Mouse (Mus musculus) Patski (cell line): ENCODE measurements around the gene Cldn7. TPM values are rescaled to one million over a fixed set of nuclear protein-coding genes. Genes with fewer than 3 reads are reported as not detected.
A peak's percentile ranks its signal among the peaks of the same experiment; 100 is the strongest.

ENCODE experiments used
- ATAC-seq: fragments of 100-300 bp; one replicate; pipeline ENCODE4 v1.8.0; 2021
- CTCF ChIA-PET: fragments of 350-600 bp; sonication (Branson Sonifier 250); formaldehyde crosslinking; loops from one replicate; lab custom pipeline; 2022; ENCODE audit warnings: inconsistent platforms; lab: Charles Lee
- POLR2A ChIA-PET: fragments of 350-600 bp; sonication (Branson Sonifier 250); formaldehyde crosslinking; loops from one replicate; lab custom pipeline; 2022; ENCODE audit warnings: antibody characterized with exemption, inconsistent platforms; lab: Charles Lee
- DNase-seq: peaks from one replicate; pipeline ENCODE4 v3.0.0-alpha.2; 2011; ENCODE audit warnings: low read depth, low spot score
- H3K27me3 ChIP-seq: fragments of 371-371 bp; one replicate; pipeline ENCODE4 v1.5.1; 2021
- CTCF ChIP-seq: fragments of 100-300 bp; IDR thresholded peaks from one replicate; pipeline ENCODE4 v1.5.1; 2021
- in situ Hi-C: fragments of 300-500 bp; cut with MboI; formaldehyde crosslinking; loops from 3 replicates; pipeline ENCODE4 v1.11.1; 2018; ENCODE audit warnings: low pct_unique_long_range_greater_than_20kb, mixed read lengths
- polyA plus RNA-seq: library from polyadenylated mRNA; unstranded; gene quantifications from one replicate; pipeline ENCODE4 v1.2.3, GENCODE M21; 2021

Cldn7 gene
- polyA plus RNA-seq, 1 experiment from 2014 or later, result not detected

DNA sequence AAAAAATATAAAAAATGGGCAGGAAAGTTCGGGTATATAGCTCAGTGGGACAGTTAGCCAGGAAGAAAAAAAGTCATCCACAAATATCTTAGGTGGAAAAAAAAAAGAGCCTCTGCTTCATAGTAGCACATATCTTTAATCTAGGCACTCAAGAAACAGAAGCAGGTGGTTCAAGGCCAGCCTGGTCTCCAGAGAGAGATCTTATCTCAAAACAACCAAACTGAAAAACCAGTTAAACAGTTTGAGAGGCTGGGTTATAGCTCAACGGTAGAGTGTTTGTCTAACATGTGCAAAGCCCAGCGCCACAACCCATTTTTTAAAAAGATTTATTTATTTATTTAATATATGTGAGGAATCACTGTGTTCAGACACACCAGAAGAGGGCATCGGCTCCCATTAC lies 31.5 kb upstream of the Cldn7 start:
- ATAC-seq (no peak), DNase-seq (no peak)
- CTCF ChIA-PET, result interaction anchor here (0.9 to 4.8 kb wide), 9 partner anchors 10 to 54 kb away, joined by 3 to 85 read pairs (median 5); partner anchors contain the start of genes 2810408A11Rik, Eif5a, Neurl4 and Slc2a4
- in situ Hi-C loops, result loop anchor here (10.0 kb wide), 1 partner anchor 282 kb away; the partner anchor contains the start of gene Slc16a11
- TF ChIP-seq CTCF, result no peak
- peaks cover 3% of the 10 kb centered on the region for H3K27me3 ChIP-seq
- POLR2A ChIA-PET, result interaction anchor here (1.0 kb wide), 1 partner anchor 51 kb away, joined by 4 read pairs; no protein-coding TSS in a partner anchor

GRCm38 (mm10) chr11:69934169-69934568 lies 30.4 kb upstream of the Cldn7 start:
- peak; percentile 44 for ATAC-seq
- in situ Hi-C loops, result loop anchor here (10.0 kb wide), 1 partner anchor 281 kb away; the partner anchor contains the start of gene Slc16a11
- no peak for DNase-seq
- ChIA-PET CTCF (interaction anchor here (1.1 to 4.8 kb wide), 12 partner anchors 10 to 203 kb away, joined by 3 to 85 read pairs (median 4); partner anchors contain the start of genes 2810408A11Rik, Ctdnep1, Eif5a and Neurl4), POLR2A (interaction anchor here (0.6 kb wide), 2 partner anchors 10 to 210 kb away, joined by 3 read pairs; no protein-coding TSS in a partner anchor)
- TF ChIP-seq CTCF, result peak; percentile 95
- H3K27me3 ChIP-seq, result peaks cover 6% of the 10 kb centered on the region

DNA sequence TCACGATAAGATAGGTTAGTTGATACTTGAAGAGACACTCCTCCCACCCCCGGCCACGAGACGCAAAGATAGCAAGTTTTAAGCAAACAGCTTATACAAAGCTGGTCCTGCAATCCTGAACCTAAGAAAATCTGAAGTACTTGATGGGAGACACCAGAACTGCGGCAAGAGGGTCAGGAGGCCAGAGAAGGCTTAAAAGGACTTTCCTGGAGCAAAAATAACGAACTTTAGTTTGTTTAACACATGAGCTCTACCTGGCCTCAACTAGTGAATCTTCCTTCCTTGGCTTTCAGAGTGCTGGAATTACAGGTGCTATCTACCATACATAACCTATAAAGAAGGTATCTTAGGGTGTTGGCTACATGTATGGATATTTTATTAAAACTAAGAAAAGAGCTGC lies 29.9 kb upstream of the Cldn7 start:
- CTCF ChIA-PET, result interaction anchor here (1.1 to 4.8 kb wide), 9 partner anchors 9 to 204 kb away, joined by 3 to 85 read pairs (median 5); partner anchors contain the start of genes Ctdnep1, Eif5a and Slc2a4
- DNase-seq, result no peak
- in situ Hi-C loops, result loop anchor here (10.0 kb wide), 1 partner anchor 280 kb away; the partner anchor contains the start of gene Slc16a11
- no peak for ATAC-seq
- H3K27me3 ChIP-seq, result peaks cover 6% of the 10 kb centered on the region
- TF ChIP-seq CTCF, result no peak
- POLR2A ChIA-PET, result no interaction called here

DNA sequence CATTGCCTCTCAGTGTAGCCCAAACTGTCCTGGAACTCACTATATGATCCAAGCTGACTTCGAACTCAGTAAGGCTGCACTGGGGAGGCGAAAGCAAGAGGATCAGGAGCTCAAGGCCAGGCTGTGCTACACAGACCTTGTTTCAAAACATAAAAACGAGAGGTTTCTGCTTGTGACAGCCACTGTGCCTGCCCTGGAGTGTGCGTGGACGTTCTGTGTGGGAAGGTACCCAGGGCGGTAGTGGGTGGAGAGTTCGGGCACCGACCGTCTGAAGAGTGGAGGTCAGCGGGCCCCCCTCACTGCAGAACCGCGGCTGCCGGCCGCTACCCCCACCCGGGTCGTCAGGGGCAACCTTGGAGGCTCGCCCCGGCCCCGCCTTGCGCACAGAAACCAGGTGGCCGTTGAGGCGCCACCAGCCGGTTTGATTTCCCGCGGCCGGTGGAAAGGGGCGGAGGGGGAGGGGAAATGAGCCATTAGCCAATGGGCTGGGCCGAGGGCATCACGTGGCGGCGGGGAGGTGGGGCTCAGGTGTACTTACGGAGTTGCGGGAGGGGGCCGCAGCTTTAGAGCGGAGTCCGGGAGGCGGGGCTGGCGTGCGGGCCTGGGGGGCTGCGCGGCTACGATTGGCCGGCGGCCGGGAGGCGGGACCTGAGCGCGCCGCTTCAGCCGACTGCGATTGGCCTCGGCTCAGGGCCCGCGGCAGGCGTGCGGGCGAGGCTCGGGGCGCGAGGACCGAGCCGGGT lies 29.3 kb upstream of the Cldn7 start, which contains the start of gene Ybx2:
Gene Ybx2 (plus strand): TSS at position 660 of the 743 bp plus-strand sequence.
- in situ Hi-C loops, result loop anchor here (10.0 kb wide), 1 partner anchor 279 kb away; the partner anchor contains the start of gene Slc16a11
- DNase-seq (no peak), ATAC-seq (peak; percentile 67)
- no peak for TF ChIP-seq CTCF
- ChIA-PET POLR2A (no interaction called here), CTCF (interaction anchor here (1.3 to 4.8 kb wide), 6 partner anchors 9 to 61 kb away, joined by 3 to 85 read pairs (median 7); partner anchors contain the start of genes Ctdnep1, Eif5a, Kctd11 and Slc2a4)
- peaks cover 8% of the 10 kb centered on the region for H3K27me3 ChIP-seq

DNA sequence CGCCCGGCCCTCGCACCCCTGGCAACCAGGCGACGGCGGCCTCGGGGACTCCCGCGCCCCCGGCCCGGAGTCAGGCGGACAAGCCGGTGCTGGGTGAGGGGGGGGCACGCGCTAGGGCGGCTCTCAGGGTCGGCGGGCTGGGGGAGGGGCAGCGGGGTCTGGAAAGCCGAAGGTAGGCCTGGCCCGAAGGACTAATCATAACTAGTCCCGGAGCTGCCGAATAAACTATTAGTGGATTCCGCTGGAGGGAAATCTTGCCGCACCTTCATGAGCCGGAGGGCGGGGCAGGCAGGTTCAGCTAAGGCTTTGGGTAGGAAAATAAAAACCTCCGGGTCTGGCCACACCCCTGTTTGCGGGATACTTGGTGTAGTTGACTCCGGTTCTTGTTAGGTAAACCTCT lies 28.4 kb upstream of the Cldn7 start:
- H3K27me3 ChIP-seq, result peaks cover 9% of the 10 kb centered on the region
- no peak for DNase-seq
- ChIA-PET POLR2A (interaction anchor here (0.6 to 2.0 kb wide), 3 partner anchors 11 to 568 kb away, joined by 3 to 7 read pairs (median 3); partner anchors contain the start of gene Eif5a), CTCF (interaction anchor here (1.3 to 3.7 kb wide), 2 partner anchors 12 to 55 kb away, joined by 3 to 26 read pairs; partner anchors contain the start of genes Kctd11 and Slc2a4)
- no peak for ATAC-seq
- no peak for TF ChIP-seq CTCF
- in situ Hi-C loops, result loop anchor here (10.0 kb wide), 1 partner anchor 279 kb away; the partner anchor contains the start of gene Slc16a11

DNA sequence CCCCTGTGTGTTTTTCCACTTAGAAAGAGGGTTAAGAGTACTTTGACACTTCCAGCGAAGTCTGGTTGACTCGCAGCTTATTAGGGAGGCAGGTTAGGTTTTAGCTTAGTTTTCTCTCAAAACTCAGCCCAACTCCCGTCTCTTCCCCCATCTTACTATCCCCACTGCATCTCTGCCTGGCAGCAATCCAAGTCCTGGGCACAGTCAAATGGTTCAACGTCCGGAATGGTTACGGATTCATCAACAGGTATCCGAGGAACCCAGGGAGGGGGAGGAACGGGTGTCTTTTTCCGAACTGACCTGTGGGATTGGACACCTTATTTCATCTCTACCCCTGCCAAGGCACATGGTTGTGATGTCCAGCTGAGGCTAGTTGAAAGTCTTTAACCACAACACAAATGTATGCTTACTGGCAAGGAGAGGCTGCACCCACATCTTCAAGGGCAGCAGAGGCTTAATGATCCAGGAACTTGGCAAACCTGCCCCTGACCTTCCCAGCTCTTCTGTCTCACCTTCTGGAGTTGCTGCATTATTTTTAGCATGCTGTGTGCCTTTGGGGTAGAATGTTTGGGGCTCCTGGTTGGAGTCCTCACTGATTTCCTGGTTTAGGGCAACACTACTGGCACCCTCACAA lies 27.7 kb upstream of the Cldn7 start:
- POLR2A ChIA-PET, result interaction anchor here (0.7 to 2.0 kb wide), 3 partner anchors 10 to 16 kb away, joined by 3 to 7 read pairs (median 3); partner anchors contain the start of gene Eif5a
- ATAC-seq (no peak), DNase-seq (no peak)
- peaks cover 9% of the 10 kb centered on the region for H3K27me3 ChIP-seq
- in situ Hi-C loops, result loop anchor here (10.0 kb wide), 1 partner anchor 278 kb away; the partner anchor contains the start of gene Slc16a11
- TF ChIP-seq CTCF, result no peak
- CTCF ChIA-PET, result interaction anchor here (0.9 to 3.7 kb wide), 5 partner anchors 12 to 60 kb away, joined by 3 to 26 read pairs (median 3); partner anchors contain the start of genes Kctd11 and Slc2a4

- ATAC-seq (no peak), DNase-seq (no peak)
- POLR2A ChIA-PET, result interaction anchor here (1.1 to 2.0 kb wide), 2 partner anchors 14 to 17 kb away, joined by 3 to 7 read pairs; partner anchors contain the start of gene Eif5a
- H3K27me3 ChIP-seq, result peaks cover 9% of the 10 kb centered on the region
- in situ Hi-C loops, result loop anchor here (10.0 kb wide), 1 partner anchor 277 kb away; the partner anchor contains the start of gene Slc16a11
- TF ChIP-seq CTCF, result no peak
- CTCF ChIA-PET, result interaction anchor here (0.9 to 3.7 kb wide), 4 partner anchors 11 to 60 kb away, joined by 3 to 26 read pairs (median 3); partner anchors contain the start of gene Slc2a4
These were observed 27.2 kb upstream of the Cldn7 start for GRCm38 (mm10) chr11:69937385-69937784.

GRCm38 (mm10) chr11:69937834-69938233 lies 26.7 kb upstream of the Cldn7 start:
- no peak for TF ChIP-seq CTCF
- DNase-seq (no peak), ATAC-seq (no peak)
- POLR2A ChIA-PET, result interaction anchor here (1.1 to 2.0 kb wide), 2 partner anchors 13 to 17 kb away, joined by 3 to 7 read pairs; partner anchors contain the start of gene Eif5a
- peaks cover 9% of the 10 kb centered on the region for H3K27me3 ChIP-seq
- in situ Hi-C loops, result loop anchor here (10.0 kb wide), 1 partner anchor 277 kb away; the partner anchor contains the start of gene Slc16a11
- CTCF ChIA-PET, result interaction anchor here (0.9 to 3.7 kb wide), 3 partner anchors 11 to 61 kb away, joined by 3 to 26 read pairs (median 3); partner anchors contain the start of gene Slc2a4

DNA sequence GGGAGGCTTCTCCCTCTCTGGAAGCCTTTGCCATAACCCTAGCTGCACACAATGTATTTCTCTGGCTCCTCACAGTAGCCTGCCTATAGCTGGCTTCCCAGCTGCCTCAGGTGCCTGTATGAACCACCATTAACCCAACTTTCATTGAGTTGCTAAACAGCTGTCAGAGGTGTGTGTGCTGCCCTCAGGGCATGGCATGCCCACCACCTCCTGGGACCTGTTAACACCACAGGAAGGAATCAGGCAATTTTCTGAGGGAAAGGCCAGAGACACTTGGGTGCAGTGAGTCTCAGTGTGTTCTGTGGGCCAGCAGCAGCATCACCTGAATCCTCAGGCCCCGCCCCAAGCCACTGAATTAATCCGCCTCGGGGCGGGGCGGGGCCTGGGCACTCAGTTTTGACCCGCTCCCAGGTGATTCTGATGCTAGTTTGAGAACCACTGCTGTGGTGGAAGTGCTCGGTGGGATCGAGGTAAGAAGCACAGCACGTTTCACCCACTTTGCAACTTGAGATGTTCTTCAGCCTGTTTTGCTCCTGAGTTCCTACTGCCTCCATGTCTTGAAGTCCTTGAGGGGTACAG lies 26.1 kb upstream of the Cldn7 start:
- in situ Hi-C loops, result loop anchor here (10.0 kb wide), 1 partner anchor 276 kb away; the partner anchor contains the start of gene Slc16a11
- POLR2A ChIA-PET, result no interaction called here
- peaks cover 14% of the 10 kb centered on the region for H3K27me3 ChIP-seq
- CTCF ChIA-PET, result interaction anchor here (1.4 to 3.7 kb wide), 2 partner anchors 10 to 15 kb away, joined by 3 to 26 read pairs; partner anchors contain the start of gene Slc2a4
- ATAC-seq (no peak), DNase-seq (no peak)
- TF ChIP-seq CTCF, result no peak
